Mouse (Mus musculus): ENCODE measurements around the gene Tubb1. TPM values are rescaled to one million over a fixed set of nuclear protein-coding genes. Genes with fewer than 3 reads are reported as not detected.

Tubb1 gene
- polyA plus RNA-seq, 1 experiment, result not detected

GRCm38 (mm10) chr2:174502831-174503460 is 52.5 kb downstream of the Tubb1 start:
- Histone ChIP-seq H3ac (ENCODE audit: control insufficient read depth, insufficient read length) (no peak overlapping the region), H3K79me2 (ENCODE audit: control insufficient read depth, insufficient read depth) (no peaks in the 10 kb centered on the region), H3K36me3 (ENCODE audit: control insufficient read depth, insufficient read depth) (no peaks in the 10 kb centered on the region), H3K27me3 (ENCODE audit: control insufficient read depth, insufficient read depth, insufficient read length) (no peaks in the 10 kb centered on the region), H3K4me2 (ENCODE audit: low read depth) (peak overlapping the region; percentile 44), H3K4me3 (no peak overlapping the region)
- TF ChIP-seq REST (IDR thresholded peaks at IDR 0.05; ENCODE audit: insufficient read depth, insufficient read length) (no peak), MAX (IDR thresholded peaks at IDR 0.05; ENCODE audit: low read depth) (no peak), TCF12 (IDR thresholded peaks at IDR 0.05; ENCODE audit: insufficient read depth, poor library complexity, severe bottlenecking) (no peak), TCF3 (IDR thresholded peaks at IDR 0.05; ENCODE audit: insufficient read length, low read depth) (no peak), MYOD1 (IDR thresholded peaks at IDR 0.05; ENCODE audit: control insufficient read depth in 1 of 3, insufficient read length in 2 of 3, low read depth in 2 of 3) (no peak), SRF (IDR thresholded peaks at IDR 0.05; ENCODE audit: control insufficient read depth, insufficient read length, low read depth) (no peak), E2F4 (IDR thresholded peaks at IDR 0.05; ENCODE audit: insufficient read depth) (no peak), CEBPB (IDR thresholded peaks at IDR 0.05; ENCODE audit: insufficient read depth, poor library complexity, severe bottlenecking) (no peak), USF1 (IDR thresholded peaks at IDR 0.05; ENCODE audit: low read depth) (no peak), POLR2A (IDR thresholded peaks at IDR 0.05; ENCODE audit: insufficient read length, low read depth) (no peak), POLR2AphosphoS2 (IDR thresholded peaks at IDR 0.05; ENCODE audit: insufficient read length, low read depth) (no peak), MYOG (IDR thresholded peaks at IDR 0.05; ENCODE audit: control insufficient read depth in 1 of 3, insufficient read depth in 1 of 3, insufficient read length in 2 of 3, low read depth in 2 of 3) (no peak)

Other genes with a start within 250 kb of the Tubb1 start
- gene Gnas, start 166.4 kb upstream of the Tubb1 start, polyA plus RNA-seq (2012; fragmentation: generic; extraction: Trizol), result 1,706 TPM
- gene Gm20721, start 104.0 kb upstream of the Tubb1 start, polyA plus RNA-seq (2012; fragmentation: generic; extraction: Trizol), result 9.7 TPM
- 47.9 TPM for gene Nelfcd, start 34.9 kb upstream of the Tubb1 start, polyA plus RNA-seq (2012; fragmentation: generic; extraction: Trizol)
- 244 TPM for gene Ctsz, start 11.7 kb upstream of the Tubb1 start, polyA plus RNA-seq (2012; fragmentation: generic; extraction: Trizol)
- gene Atp5e, start 13.4 kb downstream of the Tubb1 start, polyA plus RNA-seq (2012; fragmentation: generic; extraction: Trizol), result 1,160 TPM
- gene Prelid3b, start 22.4 kb downstream of the Tubb1 start, polyA plus RNA-seq (2012; fragmentation: generic; extraction: Trizol), result 81.4 TPM
- gene Zfp831, start 192.8 kb downstream of the Tubb1 start, polyA plus RNA-seq (2012; fragmentation: generic; extraction: Trizol), result not detected

Measured in myocyte (in vitro differentiated cells).